ENCODE assay signal across 25 mouse cellular contexts in the genomic region with DNA sequence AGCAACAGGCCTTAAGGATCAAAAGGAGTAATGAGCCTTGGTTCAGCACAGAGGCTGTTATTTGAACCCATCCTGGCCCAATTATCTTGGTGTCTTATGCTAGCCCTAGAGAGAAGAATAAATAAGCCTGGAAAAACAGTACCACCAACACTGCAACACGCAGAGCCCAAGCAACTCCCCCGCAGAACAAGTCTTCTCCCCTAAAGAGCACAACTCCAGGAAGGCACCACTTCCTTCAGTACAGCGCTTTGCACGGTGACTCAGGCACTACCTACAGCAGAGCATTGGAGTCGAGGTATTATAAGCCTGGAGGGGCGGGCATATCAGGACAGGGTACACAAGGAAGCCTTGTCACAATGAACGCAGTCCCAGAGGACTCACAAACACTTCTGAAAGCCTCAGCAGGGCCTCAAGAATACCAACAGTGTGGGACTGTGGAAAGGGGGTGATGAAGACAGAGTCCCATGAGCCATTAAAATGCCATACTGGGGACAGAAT.
DNase-seq lines count a peak whose midpoint lies in the region; ATAC-seq and TF ChIP-seq lines count a peak whose summit lies in the region.
"Had no signal": no experiment of that assay in that cellular context is flagged by ENCODE, and none has a peak within 500 bp of the region (broad histone marks: within the 10 kb centered on the region; RNA-seq: fewer than 3 reads in every experiment).

No protein-coding gene starts in this region.

- 33% methylated on average over 7 of the region's 7 CpGs for WGBS in forebrain, embryonic 15.5 days
- WGBS in forebrain, embryonic 11.5 days, result 58% methylated on average over 7 of the region's 7 CpGs
- WGBS in kidney, postnatal 0 days, result 46% methylated on average over 7 of the region's 7 CpGs
- WGBS in limb, embryonic 12.5 days, result 73% methylated on average over 7 of the region's 7 CpGs

- H3K4me2 ChIP-seq in forebrain, embryonic 15.5 days (replicated peaks), result no peak overlapping the region
- no peak overlapping the region for H3K4me2 ChIP-seq in forebrain, embryonic 11.5 days (ENCODE audit: low read depth, low read length, severe bottlenecking)
- H3K4me2 ChIP-seq in kidney, postnatal 0 days (ENCODE audit: low read length), result no peak overlapping the region
- H3K4me2 ChIP-seq in limb, embryonic 12.5 days, result no peak overlapping the region
- H3K4me2 ChIP-seq: hindbrain, embryonic 15.5 days; neural tube, embryonic 13.5 days had no signal

- H3K4me3 ChIP-seq in forebrain, embryonic 15.5 days, result no peak overlapping the region
- no peak overlapping the region for H3K4me3 ChIP-seq in forebrain, embryonic 11.5 days (ENCODE audit: low read depth, low read length)
- no peak overlapping the region for H3K4me3 ChIP-seq in kidney, postnatal 0 days (replicated peaks; ENCODE audit: low read depth, low read length)
- H3K4me3 ChIP-seq in limb, embryonic 12.5 days (replicated peaks), result no peak overlapping the region
- H3K4me3 ChIP-seq: gastrocnemius, adult 2 months; heart, embryonic 10.5 days; hindbrain, embryonic 15.5 days; midbrain, embryonic 10.5 days; myocyte; neural tube, embryonic 13.5 days had no signal

- no peak overlapping the region for H3K27ac ChIP-seq in forebrain, embryonic 15.5 days (replicated peaks)
- no peak overlapping the region for H3K27ac ChIP-seq in forebrain, embryonic 11.5 days (ENCODE audit: low read depth, low read length)
- H3K27ac ChIP-seq in kidney, postnatal 0 days, result no peak overlapping the region
- peak overlapping the region; percentile 41; the same call in 1 of the 2 replicates for H3K27ac ChIP-seq in limb, embryonic 12.5 days
- H3K27ac ChIP-seq: gastrocnemius, adult 2 months; heart, embryonic 10.5 days; hindbrain, embryonic 15.5 days; macrophage; midbrain, embryonic 10.5 days; neural tube, embryonic 13.5 days had no signal

- H3K4me1 ChIP-seq in forebrain, embryonic 15.5 days, result no peaks in the 10 kb centered on the region
- peaks cover 1% of the 10 kb centered on the region; the same call in 1 of the 2 replicates for H3K4me1 ChIP-seq in forebrain, embryonic 11.5 days (replicated peaks; ENCODE audit: control insufficient read depth, insufficient read depth, low read length)
- 0 out of 2 replicates have a peak, but pooled peaks cover 2% of the 10 kb centered on the region for H3K4me1 ChIP-seq in kidney, postnatal 0 days (replicated peaks; ENCODE audit: insufficient read depth, low read length)
- H3K4me1 ChIP-seq in limb, embryonic 12.5 days (replicated peaks), result peaks cover 7% of the 10 kb centered on the region; the same call in 1 of the 2 replicates

- H3K36me3 ChIP-seq in forebrain, embryonic 15.5 days, result no peaks in the 10 kb centered on the region
- H3K36me3 ChIP-seq in forebrain, embryonic 11.5 days (ENCODE audit: control insufficient read depth, insufficient read depth, low read length), result no peaks in the 10 kb centered on the region
- H3K36me3 ChIP-seq in kidney, postnatal 0 days (ENCODE audit: insufficient read depth, low read length), result no peaks in the 10 kb centered on the region
- H3K36me3 ChIP-seq in limb, embryonic 12.5 days, result no peaks in the 10 kb centered on the region
- H3K36me3 ChIP-seq: heart, embryonic 10.5 days; hindbrain, embryonic 15.5 days; midbrain, embryonic 10.5 days; neural tube, embryonic 13.5 days had no signal

- DNase-seq in forebrain, embryonic 11.5 days (ENCODE audit: low spot score), result no peak
- peak; percentile 44 for DNase-seq in kidney, postnatal 0 days (ENCODE audit: low spot score)
- DNase-seq in kidney, adult 11 months, result no peak
- DNase-seq in brain, adult 2 months (ENCODE audit: low read depth, low spot score), result peak; percentile 40
- DNase-seq in lung, postnatal 10 days, result no peak
- DNase-seq: adrenal gland, postnatal 36 days; cerebellum, adult 11-12 months; cerebellum, postnatal 10 days; gastrocnemius, adult 2 months; heart, postnatal 4 days; kidney, postnatal 10 days; layer of hippocampus, postnatal 36 days; retina, postnatal 1 day; thymus, adult 18-20 months; thymus, postnatal 36 days had no signal

- no peaks in the 10 kb centered on the region for H3K27me3 ChIP-seq in forebrain, embryonic 15.5 days
- no peaks in the 10 kb centered on the region for H3K27me3 ChIP-seq in forebrain, embryonic 11.5 days (ENCODE audit: control insufficient read depth, insufficient read depth, low read length)
- H3K27me3 ChIP-seq in kidney, postnatal 0 days (ENCODE audit: insufficient read depth, low read length), result no peaks in the 10 kb centered on the region
- no peaks in the 10 kb centered on the region for H3K27me3 ChIP-seq in limb, embryonic 12.5 days
- H3K27me3 ChIP-seq: hindbrain, embryonic 15.5 days; neural tube, embryonic 13.5 days had no signal

- no peak for TF ChIP-seq CTCF in kidney, postnatal 0 days (IDR thresholded peaks at IDR 0.05; ENCODE audit: low read depth)

- no peaks in the 10 kb centered on the region for H3K9me3 ChIP-seq in forebrain, embryonic 15.5 days
- H3K9me3 ChIP-seq in forebrain, embryonic 11.5 days (ENCODE audit: control insufficient read depth, low read length), result no peaks in the 10 kb centered on the region
- H3K9me3 ChIP-seq in kidney, postnatal 0 days (replicated peaks; ENCODE audit: low read length), result no peaks in the 10 kb centered on the region
- no peaks in the 10 kb centered on the region for H3K9me3 ChIP-seq in limb, embryonic 12.5 days
- H3K9me3 ChIP-seq: heart, embryonic 10.5 days; hindbrain, embryonic 15.5 days; midbrain, embryonic 10.5 days; neural tube, embryonic 13.5 days had no signal

- no peak overlapping the region for H3K9ac ChIP-seq in forebrain, embryonic 15.5 days (replicated peaks)
- H3K9ac ChIP-seq in forebrain, embryonic 11.5 days (ENCODE audit: low read length), result no peak overlapping the region
- no peak overlapping the region for H3K9ac ChIP-seq in kidney, postnatal 0 days (ENCODE audit: low read depth, low read length)
- H3K9ac ChIP-seq in limb, embryonic 12.5 days (replicated peaks), result no peak overlapping the region
- H3K9ac ChIP-seq: hindbrain, embryonic 15.5 days; neural tube, embryonic 13.5 days had no signal

- peak; percentile 26; the same call in 1 of the 2 replicates for ATAC-seq in forebrain, embryonic 15.5 days (replicated peaks)
- ATAC-seq in forebrain, embryonic 11.5 days (replicated peaks; ENCODE audit: low FRiP score), result no peak
- no peak for ATAC-seq in kidney, postnatal 0 days (replicated peaks; ENCODE audit: low FRiP score, low read depth)
- ATAC-seq in limb, embryonic 12.5 days (ENCODE audit: insufficient number of reproducible peaks, insufficient read depth, low FRiP score, low TSS enrichment, low read depth), result no peak
- ATAC-seq: CD4-positive, CD25-positive, alpha-beta regulatory T cell, adult 4 months; midbrain, embryonic 16.5 days had no signal

Comparison
In these comparisons a context has a peak if more than half of its experiments do, and no peak if none do; other contexts are left out.
1. DNase-seq: peak in kidney, postnatal 0 days (single experiment) and brain, adult 2 months (single experiment); none in forebrain, embryonic 11.5 days (single experiment), kidney, adult 11 months (single experiment) and lung, postnatal 10 days (single experiment).